Mouse (Mus musculus): ENCODE measurements around the gene Hcls1.

Hcls1 gene

GRCm38 (mm10) chr16:36989493-36989892 is 54.7 kb downstream of the Hcls1 start:
- in situ Hi-C loops (cut with MseI, MboI), result no loop called here

- in situ Hi-C loops (cut with MseI, MboI), result no loop called here
Measured at GRCm38 (mm10) chr16:36989999-36990625, 55.3 kb downstream of the Hcls1 start, which contains the start of gene Fbxo40. TSS of gene Fbxo40 (minus strand) at chr16:36990467.

GRCm38 (mm10) chr16:36997650-36998049 is 62.9 kb downstream of the Hcls1 start:
- in situ Hi-C loops (cut with MseI, MboI), result no loop called here

DNA sequence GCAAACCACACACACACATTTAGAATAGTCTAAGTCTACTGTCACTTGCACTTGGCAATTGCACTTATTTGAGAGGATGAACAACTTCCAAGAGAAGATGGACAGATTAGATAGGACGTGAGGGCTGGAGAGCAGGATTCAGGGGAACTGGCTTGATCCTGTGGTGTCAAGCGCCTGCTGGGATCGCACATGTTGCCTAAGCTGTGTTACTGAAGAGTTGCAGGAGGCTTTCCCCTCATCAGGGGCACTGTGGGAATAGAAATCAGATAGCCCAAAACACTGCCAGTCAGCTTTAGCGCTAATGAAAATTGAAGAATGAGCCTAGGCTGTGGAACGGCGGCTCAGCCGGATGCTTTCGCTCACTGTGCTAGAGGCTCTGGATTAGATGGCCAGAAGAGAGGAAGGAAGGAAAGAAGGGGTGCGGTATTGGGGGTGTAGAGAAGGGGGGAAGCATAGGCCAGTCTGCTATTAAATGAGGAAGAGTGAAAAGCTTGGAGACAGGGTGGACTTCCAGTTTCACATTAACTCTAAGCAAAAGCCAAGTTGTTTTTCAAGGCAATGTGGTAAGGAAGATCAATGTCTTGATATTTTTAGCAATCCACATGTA is 64.7 kb downstream of the Hcls1 start:
- in situ Hi-C loops (cut with MseI, MboI), result no loop called here

- in situ Hi-C loops (cut with MseI, MboI), result loop anchor here in 1 of 2 experiments (5.0 kb wide), 1 partner anchor 122 kb away; no protein-coding TSS in a partner anchor
Measured at GRCm38 (mm10) chr16:37009262-37009661, 74.5 kb downstream of the Hcls1 start.

GRCm38 (mm10) chr16:37010370-37010769 is 75.6 kb downstream of the Hcls1 start:
- in situ Hi-C loops (cut with MseI, MboI), result loop anchor here in 1 of 2 experiments (5.0 kb wide), 1 partner anchor 123 kb away; no protein-coding TSS in a partner anchor

DNA sequence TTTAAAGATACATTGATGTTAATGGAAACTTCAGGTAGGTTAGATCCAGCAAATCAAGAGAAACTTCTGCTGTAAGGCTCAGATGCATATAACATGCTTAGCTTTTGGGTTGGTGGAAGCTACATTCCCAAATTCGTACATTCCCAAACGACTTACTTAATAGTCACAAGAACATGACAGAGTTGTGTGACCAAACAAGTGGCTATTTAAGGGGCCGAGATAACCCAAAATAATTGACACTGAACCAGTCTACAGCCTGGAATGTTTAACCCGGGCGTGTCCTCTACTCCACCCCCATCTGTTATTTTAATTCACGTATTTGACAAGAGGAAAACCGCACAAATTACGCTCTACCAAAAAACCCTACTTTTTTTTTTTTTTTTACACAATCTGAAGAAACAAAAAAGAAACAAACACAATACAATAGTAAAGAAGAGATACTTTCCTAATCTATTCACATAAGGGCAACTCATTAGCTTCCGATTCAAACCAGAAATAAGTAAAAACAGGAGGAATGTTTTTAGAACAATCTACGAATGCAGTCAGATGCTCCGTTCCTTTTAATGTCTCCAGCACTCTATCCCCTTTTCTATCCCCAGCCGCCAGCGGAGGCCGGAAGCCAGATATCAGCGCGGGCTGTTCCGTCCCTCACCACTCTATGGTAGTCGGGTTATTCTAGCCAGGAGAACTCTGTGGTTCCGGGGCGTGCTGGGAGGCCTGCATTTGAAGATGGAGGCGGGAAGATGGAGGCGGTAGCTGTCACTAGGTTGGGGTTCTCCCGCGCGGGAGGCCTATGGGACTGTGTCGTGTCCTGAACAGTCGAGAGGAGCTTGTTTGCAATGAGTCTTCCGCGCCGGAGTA is 76.5 kb downstream of the Hcls1 start, which contains the start of gene Polq:
Gene Polq, plus strand, starts transcription at position 726 of the 861 bp plus-strand sequence.
- in situ Hi-C loops (cut with MseI, MboI), result loop anchor here in 1 of 2 experiments (5.0 kb wide), 1 partner anchor 124 kb away; no protein-coding TSS in a partner anchor

- in situ Hi-C loops (cut with MseI, MboI), result loop anchor here in 1 of 2 experiments (5.0 kb wide), 1 partner anchor 125 kb away; no protein-coding TSS in a partner anchor
Measured at GRCm38 (mm10) chr16:37011922-37012289, 77.1 kb downstream of the Hcls1 start.

DNA sequence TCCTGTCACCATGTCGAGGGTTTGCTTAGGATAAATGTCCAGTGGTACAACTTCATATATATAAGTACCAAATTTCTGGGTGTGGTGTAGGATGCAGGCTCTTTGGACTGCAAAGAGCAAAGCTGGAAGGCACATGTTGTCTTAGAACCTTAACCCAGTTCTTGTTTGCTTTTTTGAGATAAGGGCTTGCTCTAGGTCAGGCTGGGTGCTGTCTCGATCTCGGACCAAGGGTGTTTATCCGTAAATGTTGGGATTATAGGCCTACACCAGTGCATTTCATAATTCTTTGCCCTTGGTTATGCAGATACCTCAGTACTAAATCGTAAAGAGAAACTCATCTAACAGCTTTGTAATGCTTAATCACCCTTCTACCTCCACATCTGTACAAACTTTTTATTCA is 77.6 kb downstream of the Hcls1 start:
- in situ Hi-C loops (cut with MseI, MboI), result loop anchor here in 1 of 2 experiments (5.0 kb wide), 1 partner anchor 125 kb away; no protein-coding TSS in a partner anchor

Measured in mouse trophoblast stem cell (cell line).